Mouse (Mus musculus) heart, embryonic 14.5 days (tissue): ENCODE data around the gene Tmem38b. TPM values are rescaled to one million over a fixed set of nuclear protein-coding genes. Genes with fewer than 3 reads are reported as not detected.

ENCODE experiments used
- polyA plus RNA-seq: library from polyadenylated mRNA; unstranded; fragments of >200 nt; fragmentation: Nextera tagmentation; extraction: Ambion mirVana; gene quantifications from 2 replicates; pipeline ENCODE4 v1.2.1, GENCODE M21; 2014

The Tmem38b gene
- polyA plus RNA-seq, 1 experiment from 2014 or later = 11.2 TPM

Other genes starting within 250 kb of the Tmem38b start
- gene Fsd1l, start 194.6 kb upstream of the Tmem38b start, polyA plus RNA-seq = 10.1 and 10.6 TPM in 2 replicates
- 16.3 and 16.9 TPM in 2 replicates for gene Fktn, start 112.0 kb upstream of the Tmem38b start, polyA plus RNA-seq
- gene Tal2, start 46.3 kb upstream of the Tmem38b start, polyA plus RNA-seq = 0.15 TPM in 1 of 2 replicates, not detected in the other